Mouse (Mus musculus): ENCODE results near the gene Maco1.

DNA sequence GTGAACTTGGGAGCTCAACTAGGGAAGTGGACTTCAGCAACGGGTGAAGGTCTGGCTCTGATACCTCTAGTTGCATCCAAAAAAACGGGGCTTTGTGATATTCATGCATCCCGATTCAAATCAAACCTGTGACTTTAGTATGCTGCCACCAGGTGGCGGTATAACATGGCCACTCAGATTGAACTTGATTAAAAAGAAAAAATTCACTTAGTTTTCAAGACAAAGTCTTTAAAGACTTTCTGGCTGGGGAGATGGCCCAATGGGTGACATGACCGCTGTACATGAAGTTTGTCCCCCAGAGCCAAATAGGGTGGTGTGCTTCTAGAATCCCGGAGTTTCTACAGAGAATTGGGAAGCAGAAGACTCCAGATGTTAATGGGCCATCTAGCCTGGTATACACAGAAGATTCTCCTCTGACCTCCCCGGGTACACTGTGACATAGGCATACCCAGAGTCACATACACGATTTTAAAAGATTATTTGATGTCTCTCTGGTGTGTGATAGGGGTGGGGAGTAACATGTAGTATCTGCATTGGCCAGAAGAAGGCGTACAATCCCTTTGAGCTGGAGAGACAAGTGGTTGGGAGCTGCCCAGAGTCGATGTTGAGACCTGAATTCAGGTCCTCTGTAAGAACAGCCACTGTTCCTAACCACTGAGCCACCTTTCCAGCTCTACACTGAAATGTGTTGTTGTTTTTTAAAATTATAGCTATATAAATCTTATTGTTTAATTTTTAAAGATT lies 59.8 kb downstream of the Maco1 start:
- peak; percentile 11 for TF ChIP-seq CTCF (IDR thresholded peaks at IDR 0.05; ENCODE audit: control insufficient read depth, insufficient read depth, insufficient read length)
- TF ChIP-seq MYOD1 (IDR thresholded peaks at IDR 0.05; ENCODE audit: control insufficient read depth, insufficient read length, low read depth): no peak
- no peak for TF ChIP-seq USF1 (IDR thresholded peaks at IDR 0.05; ENCODE audit: low read depth)
- TF ChIP-seq MAX (IDR thresholded peaks at IDR 0.05): no peak
- TF ChIP-seq MYOG (IDR thresholded peaks at IDR 0.05; ENCODE audit: control insufficient read depth, extremely low read depth, insufficient read length): no peak
- no peak for TF ChIP-seq CEBPB (IDR thresholded peaks at IDR 0.05; ENCODE audit: low read depth)
